Mouse (Mus musculus) leukemia stem cell, adult 10-12 weeks (primary cell): ENCODE data around the gene Rab5c. TPM values are rescaled to one million over a fixed set of nuclear protein-coding genes. Genes with fewer than 3 reads are reported as not detected.

ENCODE experiments used
- polyA plus RNA-seq: library from polyadenylated mRNA; stranded (reverse); fragments of >175 nt; gene quantifications from 2 replicates; pipeline ENCODE4 v1.2.3, GENCODE M21; 2012; ENCODE audit warnings: low replicate concordance

Gene Rab5c
- 394 and 541 TPM in 2 replicates for polyA plus RNA-seq

DNA sequence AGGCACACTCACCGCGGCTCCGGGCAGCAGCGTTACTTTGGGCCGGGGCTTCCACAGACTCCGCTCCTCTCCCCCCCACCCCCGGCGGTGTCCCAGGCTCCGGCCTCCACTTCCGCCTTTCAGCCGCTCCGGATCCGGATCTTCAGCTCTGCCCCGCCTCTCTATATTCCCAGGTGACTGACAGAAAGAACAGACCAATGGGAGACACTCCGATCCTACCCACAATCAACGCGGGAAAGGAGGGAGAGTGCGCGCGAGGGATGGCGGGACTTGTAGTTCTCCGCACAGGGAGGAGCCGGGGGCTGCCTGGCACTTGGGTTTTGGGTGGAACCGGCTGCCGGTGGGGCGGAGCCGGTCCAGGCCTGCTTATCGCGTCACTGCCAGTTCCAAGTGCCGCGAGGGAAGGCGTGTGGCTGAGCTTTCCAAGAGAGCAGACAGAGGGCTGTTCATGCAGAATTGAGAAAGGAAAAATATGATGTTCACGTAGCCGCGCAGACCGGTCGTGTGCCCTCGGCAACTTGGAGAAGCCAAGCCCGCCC is at the start of gene Rab5c:
TSS of gene Rab5c (minus strand) at position 150 of the 539 bp plus-strand sequence.

GRCm38 (mm10) chr11:100770646-100771408 is 32.8 kb upstream of the Rab5c start, which contains the start of gene Ghdc:
TSS of gene Ghdc (minus strand) at chr11:100770957.

GRCm38 (mm10) chr11:100762831-100763230 is 24.8 kb upstream of the Rab5c start, which contains the start of gene Hcrt:
TSS of gene Hcrt (minus strand) at chr11:100762931.

GRCm38 (mm10) chr11:100759611-100760233 is 21.7 kb upstream of the Rab5c start, which contains the start of gene Kcnh4:
TSS of gene Kcnh4 (minus strand) at chr11:100759942.

DNA sequence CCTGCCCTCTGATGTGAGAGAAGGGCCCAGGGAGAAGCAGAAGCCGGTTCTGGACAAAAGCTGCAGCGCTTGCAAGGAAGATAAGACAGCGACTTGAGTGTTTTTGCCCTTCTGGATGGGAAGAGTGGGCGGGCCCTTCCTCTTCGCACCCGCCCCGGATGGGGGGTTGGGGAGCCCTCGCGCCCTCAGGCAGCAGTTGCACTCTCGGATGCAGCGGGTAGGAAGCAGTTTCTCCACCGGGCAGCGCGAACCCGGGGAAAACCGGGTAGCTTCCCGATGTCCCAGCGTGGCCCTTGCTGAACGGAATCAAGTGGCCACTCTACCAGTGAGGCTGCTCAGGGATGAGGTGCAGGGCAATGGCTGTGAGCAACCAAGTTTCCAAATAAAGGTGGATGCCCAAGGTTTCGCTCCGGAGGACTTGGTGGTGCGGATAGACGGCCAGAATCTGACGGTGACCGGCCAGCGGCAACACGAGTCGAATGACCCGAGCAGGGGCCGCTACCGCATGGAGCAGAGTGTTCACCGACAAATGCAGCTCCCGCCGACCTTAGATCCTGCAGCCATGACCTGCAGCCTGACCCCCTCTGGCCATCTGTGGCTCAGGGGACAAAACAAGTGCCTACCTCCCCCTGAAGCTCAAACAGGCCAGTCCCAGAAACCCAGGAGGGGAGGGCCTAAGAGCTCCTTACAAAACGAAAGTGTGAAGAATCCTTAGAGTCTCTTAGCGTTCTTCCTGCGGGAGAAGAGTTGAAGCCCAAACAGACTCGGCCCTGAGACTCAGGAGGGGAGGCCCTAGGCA is 24.1 kb downstream of the Rab5c start, which contains the start of gene Hspb9:
TSS of gene Hspb9 (plus strand) at position 116 of the 799 bp plus-strand sequence.

GRCm38 (mm10) chr11:100711783-100712615 is 26.0 kb downstream of the Rab5c start, which contains the start of gene Kat2a:
TSS of gene Kat2a (minus strand) at chr11:100712465.

GRCm38 (mm10) chr11:100703851-100704531 is 34.0 kb downstream of the Rab5c start, which contains the start of gene Dhx58:
TSS of gene Dhx58 (minus strand) at chr11:100704271.

GRCm38 (mm10) chr11:100692164-100692616 is 45.8 kb downstream of the Rab5c start, which contains the start of gene Zfp385c:
TSS of gene Zfp385c (minus strand) at chr11:100692455.

Other genes starting within 250 kb of the Rab5c start
- gene Acly, start 210.2 kb downstream of the Rab5c start, polyA plus RNA-seq: 4.5 and 57.8 TPM in 2 replicates
- not detected in 2 replicates for gene Ttc25, start 192.6 kb downstream of the Rab5c start, polyA plus RNA-seq
- 26.2 and 47.0 TPM in 2 replicates for gene Cnp, start 163.3 kb downstream of the Rab5c start, polyA plus RNA-seq
- 15.7 and 34.6 TPM in 2 replicates for gene Nkiras2, start 119.0 kb downstream of the Rab5c start, polyA plus RNA-seq
- gene Dnajc7, start 118.0 kb downstream of the Rab5c start, polyA plus RNA-seq: 21.8 and 31.1 TPM in 2 replicates
- gene Zfp385c, start 45.8 kb downstream of the Rab5c start, polyA plus RNA-seq: not detected in 2 replicates
- gene Dhx58, start 33.9 kb downstream of the Rab5c start, polyA plus RNA-seq: 28.8 and 34.9 TPM in 2 replicates
- 93.8 and 113 TPM in 2 replicates for gene Kat2a, start 25.8 kb downstream of the Rab5c start, polyA plus RNA-seq
- 0.71 TPM in 1 of 2 replicates, not detected in the other for gene Hspb9, start 24.4 kb downstream of the Rab5c start, polyA plus RNA-seq
- gene Kcnh4, start 21.7 kb upstream of the Rab5c start, polyA plus RNA-seq: 0.09 and 0.55 TPM in 2 replicates
- not detected in 2 replicates for gene Hcrt, start 24.7 kb upstream of the Rab5c start, polyA plus RNA-seq
- 6.6 and 9.5 TPM in 2 replicates for gene Ghdc, start 32.7 kb upstream of the Rab5c start, polyA plus RNA-seq
- 27.4 and 38.6 TPM in 2 replicates for gene Stat5b, start 112.5 kb upstream of the Rab5c start, polyA plus RNA-seq
- 25.8 and 32.3 TPM in 2 replicates for gene Stat5a, start 121.1 kb upstream of the Rab5c start, polyA plus RNA-seq
- gene Stat3, start 201.3 kb upstream of the Rab5c start, polyA plus RNA-seq: 22.0 and 45.8 TPM in 2 replicates
- gene Cavin1, start 232.7 kb upstream of the Rab5c start, polyA plus RNA-seq: 7.5 and 8.9 TPM in 2 replicates